Mouse (Mus musculus): ENCODE results near the gene Fli1.

GRCm38 (mm10) chr9:32585357-32585756 lies 42.7 kb upstream of the Fli1 start:
- no peak for TF ChIP-seq EP300 (IDR thresholded peaks at IDR 0.05; ENCODE audit: low read depth)
- TF ChIP-seq CTCF (IDR thresholded peaks at IDR 0.05; ENCODE audit: low read depth) = peak; percentile 68

Measured in liver, embryonic 14.5 days (tissue).